Mouse (Mus musculus) E14TG2a.4 (cell line): ENCODE data around the gene Cldnd1.

ENCODE experiments used
- CTCF ChIP-seq: conservative IDR thresholded peaks from 2 replicates; pipeline ENCODE4 v1.5.1; 2014; ENCODE audit warnings: low read length
- POU5F1 ChIP-seq: IDR thresholded peaks from 2 replicates; pipeline ENCODE4 v1.6.1; 2014; ENCODE audit warnings: low read length, borderline replicate concordance

GRCm38 (mm10) chr16:58704999-58705398, 22.7 kb upstream of the Cldnd1 start:
- TF ChIP-seq CTCF = no peak
- no peak for TF ChIP-seq POU5F1
